Mouse (Mus musculus) gastrocnemius, postnatal 25 days (tissue): ENCODE data around the gene Micall1. TPM values are rescaled to one million over a fixed set of nuclear protein-coding genes. Genes with fewer than 3 reads are reported as not detected.

Source experiments
- DNase-seq: peaks from one replicate; pipeline ENCODE4 v3.0.0; 2022
- total RNA-seq, 2 experiments: library from RNA; stranded (reverse); gene quantifications; 1 replicate in 1 of 2; 2 replicates in 1 of 2; pipeline ENCODE4 v1.2.3; 2021

Gene Micall1
- total RNA-seq, 2 experiments from 2014 or later = 14.0 to 15.0 TPM

DNA sequence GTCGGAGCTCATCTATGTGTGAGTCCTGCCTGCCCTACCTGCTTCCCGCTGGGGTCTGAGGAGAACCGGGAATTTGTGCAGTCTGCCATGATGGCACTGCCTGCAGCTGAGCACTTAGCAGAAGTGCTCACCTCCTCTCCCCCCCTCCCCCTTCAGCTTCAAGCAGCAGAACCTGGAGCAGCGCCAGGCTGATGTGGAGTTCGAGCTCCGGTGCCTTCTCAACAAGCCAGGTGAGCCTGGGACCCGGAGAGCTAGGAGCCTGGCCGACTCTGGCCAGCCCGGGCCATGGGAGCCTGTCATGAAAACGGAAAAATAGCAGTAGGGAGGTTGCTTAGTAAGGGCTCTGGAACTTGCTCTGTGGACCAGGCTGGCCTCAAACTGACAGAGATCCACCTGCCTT, 22.1 kb downstream of the Micall1 start:
- DNase-seq = no peak

DNA sequence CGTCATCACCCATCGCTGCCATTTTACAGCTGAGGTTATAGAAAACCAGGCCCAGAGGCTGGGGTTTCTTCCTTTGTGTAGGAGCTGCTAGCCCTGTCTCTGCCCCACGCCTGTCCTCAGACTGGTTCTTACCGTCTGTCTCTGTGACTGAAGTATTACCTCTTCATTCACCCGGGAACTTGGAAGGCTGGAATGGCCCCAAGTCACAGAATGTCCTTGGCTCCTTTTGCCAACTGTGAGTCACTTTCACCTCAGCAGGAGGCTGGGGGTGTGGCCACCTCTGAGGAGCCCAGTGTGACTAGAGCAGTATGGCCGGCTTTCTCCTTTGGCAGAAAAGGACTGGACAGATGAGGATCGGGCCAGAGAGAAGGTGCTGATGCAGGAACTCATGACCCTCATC, 22.7 kb downstream of the Micall1 start:
- peak; percentile 86 for DNase-seq

DNA sequence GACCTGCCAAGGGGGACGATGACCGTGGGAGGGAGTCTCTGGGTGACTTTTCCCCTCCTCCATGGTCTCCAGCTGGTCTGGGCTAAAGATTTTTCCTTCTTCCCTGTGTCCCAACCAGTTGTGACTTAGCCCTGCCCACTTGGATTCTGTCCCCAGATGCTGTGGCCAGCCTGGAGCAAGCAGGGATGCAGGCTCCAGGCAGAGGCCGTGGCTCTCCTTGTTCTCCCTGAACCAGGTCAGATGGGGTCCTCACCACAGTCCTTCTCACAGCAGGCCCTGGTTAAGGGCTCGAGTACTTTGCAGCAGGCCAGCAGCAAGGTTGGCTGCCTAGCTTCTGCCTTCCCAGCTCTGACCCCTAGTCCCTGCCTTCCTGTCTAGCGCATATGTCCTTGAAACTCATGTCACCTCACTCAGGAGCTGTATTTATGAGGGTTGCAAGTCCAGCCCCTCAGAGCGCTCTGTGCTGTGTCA, 24.5 kb downstream of the Micall1 start:
- DNase-seq = peak; percentile 61

DNA sequence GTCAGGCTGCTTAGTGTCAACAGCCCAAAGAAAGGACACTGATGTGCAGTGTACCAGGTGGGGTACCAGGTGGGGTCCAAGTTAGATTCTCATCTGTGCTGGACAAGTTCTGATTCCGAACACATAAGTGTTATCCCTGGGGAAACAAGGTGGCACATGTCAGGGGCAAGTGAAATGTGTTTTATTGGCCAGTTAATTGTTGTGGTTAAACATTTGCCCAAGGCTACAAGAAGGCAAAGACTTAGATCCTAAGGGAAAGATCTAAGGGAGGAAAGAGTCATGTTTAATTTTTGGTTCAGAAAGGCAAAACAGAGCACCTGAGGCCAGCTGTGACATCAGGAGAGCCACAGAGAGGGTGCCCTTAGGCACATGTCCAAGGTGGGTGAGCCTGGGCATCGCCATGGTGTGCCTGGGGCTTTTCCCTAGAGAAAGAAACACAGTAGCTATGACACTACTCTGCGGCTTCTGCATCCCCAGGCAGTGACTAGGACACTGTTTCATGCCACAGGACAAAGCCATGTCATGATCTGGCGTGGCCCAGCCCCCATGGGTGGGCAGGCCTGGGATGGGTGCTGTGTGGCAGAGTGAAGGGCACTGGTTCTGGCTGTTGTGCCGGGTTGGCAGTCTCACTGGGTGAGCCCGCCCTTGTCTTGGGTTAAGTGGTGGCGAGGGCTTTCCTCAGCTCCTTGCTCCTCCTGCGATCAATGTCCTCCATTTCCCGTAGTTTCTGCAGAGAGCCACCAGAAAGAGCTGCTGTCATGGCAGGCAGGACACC, 26.0 kb downstream of the Micall1 start:
- no peak for DNase-seq

DNA sequence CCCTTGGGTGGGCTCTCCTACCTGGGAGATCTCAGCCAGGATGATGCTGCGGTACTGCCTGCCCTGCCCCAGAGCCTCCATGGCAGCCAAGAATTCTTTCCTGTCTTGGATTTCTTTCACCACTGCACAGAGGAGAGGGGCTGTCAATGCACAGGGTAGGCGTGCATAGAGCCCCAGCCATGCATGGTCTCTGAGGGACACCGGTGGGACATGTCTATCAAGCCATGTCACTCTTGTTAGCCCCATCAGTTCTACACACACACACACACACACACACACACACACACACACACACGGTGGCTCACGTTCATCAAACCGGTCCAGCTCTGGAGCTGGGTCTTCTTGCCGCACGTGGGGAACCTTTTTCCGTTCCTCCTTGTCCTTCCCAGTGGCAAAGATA, 26.6 kb downstream of the Micall1 start:
- no peak for DNase-seq

DNA sequence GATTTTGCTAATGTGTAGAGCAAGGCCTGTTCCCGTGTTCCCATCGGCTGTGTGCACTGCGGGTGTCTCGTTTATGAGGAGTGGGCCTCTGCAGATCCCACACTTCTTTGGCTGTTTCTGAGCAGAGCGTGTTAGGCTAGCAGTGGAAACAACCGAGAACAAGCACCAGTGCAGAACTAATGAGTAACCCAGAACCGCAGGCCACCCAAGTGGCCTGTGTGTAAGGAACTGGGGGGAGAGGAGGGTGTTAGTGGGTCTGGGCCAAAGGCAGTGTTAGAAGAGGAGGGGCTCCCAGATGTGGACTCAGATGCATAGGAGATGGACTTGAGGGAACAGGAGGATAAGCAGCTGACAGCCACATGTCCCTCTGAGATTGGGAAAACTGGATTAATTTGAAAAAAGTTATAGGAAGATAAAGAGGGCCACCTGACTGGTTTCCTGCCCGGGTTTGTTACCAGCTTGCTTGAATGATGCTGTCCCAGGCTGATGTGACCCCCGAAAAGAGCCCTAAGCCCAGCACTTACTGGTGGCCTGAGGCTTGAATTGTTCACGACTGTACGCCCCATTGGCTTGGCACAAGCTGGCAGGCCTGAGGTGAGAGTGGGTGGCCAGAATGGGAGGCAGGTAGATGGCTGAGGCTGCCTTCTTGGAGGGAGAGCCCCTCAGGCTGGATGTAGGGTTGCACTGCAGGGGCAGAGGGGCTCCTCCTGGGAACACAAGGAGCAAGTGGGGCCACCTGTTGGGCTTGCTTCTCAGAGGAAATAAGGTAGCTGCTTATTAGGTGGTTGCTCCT, 27.3 kb downstream of the Micall1 start:
- no peak for DNase-seq

DNA sequence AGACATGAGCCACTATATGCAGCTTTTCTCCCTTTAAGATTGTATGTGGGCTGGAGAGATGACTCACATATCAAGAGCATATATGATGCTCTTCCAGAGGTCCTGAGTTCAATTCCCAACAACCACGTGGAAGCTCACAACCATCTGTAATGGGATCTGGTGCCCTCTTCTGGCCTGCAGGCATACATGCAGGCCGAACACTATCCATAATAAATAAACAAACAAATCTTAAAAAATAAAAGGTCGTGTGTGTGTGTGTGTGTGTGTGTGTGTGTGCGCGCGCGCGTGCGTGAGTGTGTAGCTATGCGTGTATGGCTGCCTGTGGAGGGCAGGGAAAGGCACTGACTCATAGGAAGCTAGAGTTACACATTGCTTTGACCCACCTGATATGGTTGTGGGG, 30.9 kb downstream of the Micall1 start:
- DNase-seq = no peak

DNA sequence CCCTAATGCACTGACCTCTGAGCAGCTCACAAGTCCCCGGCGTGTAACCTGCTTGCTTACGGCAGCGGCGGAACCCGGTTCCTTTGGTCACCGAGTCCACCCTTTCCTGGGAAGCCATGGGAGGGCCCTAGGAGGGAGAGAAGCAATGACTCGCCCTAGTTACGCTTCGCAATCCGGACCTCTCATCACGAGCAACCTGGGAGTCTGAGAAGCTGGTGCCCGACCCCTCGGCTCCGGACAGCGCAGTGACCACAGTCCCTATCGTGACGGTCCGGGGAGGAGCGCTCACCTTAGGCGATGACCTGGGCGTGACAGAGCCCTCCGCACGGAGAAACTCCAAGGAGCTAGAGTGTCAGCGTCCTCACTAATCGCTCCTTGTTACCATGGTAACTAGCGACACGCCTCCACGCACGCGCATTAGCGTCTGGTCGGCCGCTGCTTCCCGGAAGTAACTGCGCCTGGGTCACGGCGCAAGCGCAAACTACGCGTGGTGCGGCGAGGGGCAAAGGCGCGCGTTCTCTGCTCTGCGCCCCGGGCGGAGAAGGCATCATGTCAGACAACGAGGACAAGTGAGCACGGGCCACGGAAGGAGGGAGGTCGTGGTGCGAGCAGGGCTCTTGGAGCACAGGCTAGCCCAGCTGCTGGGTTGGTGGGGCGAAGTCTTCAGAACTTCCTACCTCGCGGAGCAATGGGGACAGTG, 32.3 kb downstream of the Micall1 start, which contains the start of the genes Polr2f and 1700088E04Rik:
TSS of gene Polr2f (plus strand) at position 144 of the 700 bp plus-strand sequence.
TSS of gene 1700088E04Rik (minus strand) at position 388 of the 700 bp plus-strand sequence.
- DNase-seq = peak; percentile 88

DNA sequence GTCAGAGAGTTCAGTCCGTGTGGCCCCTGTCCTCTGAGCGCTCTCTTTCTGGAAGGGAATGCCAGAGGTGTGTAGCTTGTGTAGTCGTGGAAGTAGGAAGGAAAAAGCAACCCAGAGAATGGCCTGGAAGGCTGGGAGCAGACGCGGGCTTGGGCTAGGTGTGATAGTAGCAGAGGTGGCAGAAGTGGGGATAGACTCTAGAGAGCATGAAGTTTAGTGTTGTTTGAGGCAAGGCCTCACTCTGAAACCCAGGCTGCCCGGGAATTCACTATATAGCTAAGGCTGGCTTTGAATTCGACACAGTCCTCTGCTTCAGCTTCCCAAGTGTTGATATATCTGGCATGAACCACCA, 32.8 kb downstream of the Micall1 start:
- DNase-seq = no peak

DNA sequence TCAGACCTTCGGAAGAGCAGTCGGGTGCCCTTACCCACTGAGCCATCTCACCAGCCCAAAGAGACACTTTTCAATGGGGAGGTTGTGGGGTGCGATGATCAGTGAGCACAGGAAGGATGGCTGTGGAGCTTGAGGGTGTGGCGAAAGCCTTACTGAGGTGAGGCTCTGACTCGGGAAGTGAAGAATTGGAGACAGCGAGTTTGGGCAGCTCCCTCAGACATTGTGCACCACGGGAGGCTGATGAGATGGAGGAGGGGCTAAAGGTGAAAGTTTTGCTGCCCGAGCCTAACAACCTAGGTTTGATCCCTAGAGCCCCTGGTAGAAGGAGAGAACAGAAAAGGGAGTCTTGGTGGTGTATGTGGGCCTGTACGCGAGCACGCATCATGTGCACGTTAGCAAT, 34.6 kb downstream of the Micall1 start:
- DNase-seq = no peak

DNA sequence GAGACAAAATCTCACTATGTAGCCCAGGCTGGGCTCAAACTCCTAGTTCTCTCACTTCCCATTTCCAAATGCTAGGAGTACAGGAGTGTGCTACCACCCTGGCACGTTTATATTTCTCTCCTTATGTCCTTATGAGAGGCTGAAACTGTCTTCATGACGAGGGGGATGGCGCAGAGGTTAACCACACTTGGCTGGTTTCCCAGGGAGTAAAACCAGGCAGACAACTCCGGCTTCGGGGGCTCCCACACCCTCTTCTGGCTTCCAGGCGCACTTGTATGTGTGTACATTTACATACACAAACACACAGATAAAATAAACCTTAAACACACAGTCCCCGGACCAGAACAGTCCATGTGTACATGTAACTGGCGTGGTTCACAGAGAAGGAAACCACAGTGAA, 35.3 kb downstream of the Micall1 start:
- DNase-seq = no peak

DNA sequence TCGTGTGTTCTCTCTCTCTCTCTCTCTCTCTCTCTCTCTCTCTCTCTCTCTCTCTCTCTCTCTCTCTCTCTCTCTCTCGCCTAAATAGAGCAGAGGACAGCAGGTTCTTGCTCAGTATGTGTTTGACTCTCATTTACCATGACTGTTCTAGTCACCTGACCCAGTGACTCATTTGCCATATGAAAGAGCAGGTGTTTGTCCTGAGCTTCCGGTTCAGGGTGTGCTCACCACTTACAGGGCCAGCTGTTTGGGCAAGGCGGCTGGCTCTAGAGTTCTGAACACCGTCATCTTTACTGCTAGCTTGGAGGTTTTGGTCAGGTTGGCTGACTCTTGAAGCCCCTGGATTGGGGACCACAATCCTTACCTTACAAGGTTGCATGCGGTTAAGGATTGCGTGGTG, 36.8 kb downstream of the Micall1 start:
- no peak for DNase-seq

DNA sequence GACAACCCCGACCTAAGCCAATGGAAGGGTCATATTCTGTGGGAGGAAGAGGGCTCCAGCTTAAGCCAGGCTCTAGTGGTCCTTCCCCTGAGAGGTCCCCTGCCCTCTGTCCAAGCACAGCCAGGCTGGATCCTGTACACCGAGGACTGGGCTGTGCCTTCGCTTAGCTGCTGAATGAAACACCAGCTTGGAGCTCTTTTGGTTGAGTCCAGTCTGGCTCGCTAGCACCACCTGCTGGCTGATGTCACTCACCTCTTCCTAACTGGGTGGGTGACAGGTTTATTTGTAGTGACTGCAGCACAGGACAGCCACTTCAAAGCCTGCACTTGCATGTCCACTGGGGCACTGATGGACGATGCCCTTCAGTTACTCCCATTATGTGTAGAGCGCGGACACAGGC, 39.8 kb downstream of the Micall1 start:
- DNase-seq = peak; percentile 59

DNA sequence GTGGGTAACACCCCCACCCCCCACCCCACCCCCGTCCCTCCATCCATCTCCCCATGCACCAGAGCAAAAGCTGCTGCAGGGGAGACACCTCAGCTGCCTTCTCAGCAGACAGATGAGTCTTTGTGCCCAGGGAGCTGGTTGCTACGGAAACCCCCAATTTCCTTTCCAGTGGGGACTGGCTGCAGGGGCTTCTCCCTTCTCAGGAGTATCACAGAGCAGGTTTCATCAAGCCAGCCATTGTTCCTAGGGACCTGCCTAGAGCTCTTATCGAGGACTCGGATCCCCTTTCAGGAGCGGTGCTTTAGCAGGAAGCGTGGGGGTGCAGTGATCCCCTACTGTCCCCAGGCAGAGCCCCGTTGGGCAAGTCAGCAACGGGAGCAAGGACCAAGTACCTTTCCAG, 43.2 kb downstream of the Micall1 start:
- DNase-seq = no peak

DNA sequence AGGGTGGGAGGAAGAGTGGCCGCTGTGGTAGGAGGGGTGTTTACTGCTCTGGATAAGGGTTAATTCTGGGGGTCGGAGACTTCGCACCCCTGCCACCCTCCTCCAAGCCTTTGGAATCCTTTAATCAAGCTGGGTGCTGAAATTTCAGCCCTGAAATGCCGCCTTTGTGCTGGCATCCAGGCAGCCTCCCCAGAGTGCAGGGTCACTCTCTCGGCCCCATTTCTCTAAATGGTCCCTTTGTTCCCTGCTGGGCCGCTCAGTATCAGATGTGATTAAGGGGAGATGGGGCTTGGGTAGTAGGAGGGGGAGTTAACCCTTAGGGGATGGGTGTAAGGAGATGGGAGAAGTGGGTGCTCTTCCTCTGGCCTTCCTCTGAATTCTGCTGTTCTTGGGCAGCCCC, 44.0 kb downstream of the Micall1 start:
- DNase-seq = no peak

DNA sequence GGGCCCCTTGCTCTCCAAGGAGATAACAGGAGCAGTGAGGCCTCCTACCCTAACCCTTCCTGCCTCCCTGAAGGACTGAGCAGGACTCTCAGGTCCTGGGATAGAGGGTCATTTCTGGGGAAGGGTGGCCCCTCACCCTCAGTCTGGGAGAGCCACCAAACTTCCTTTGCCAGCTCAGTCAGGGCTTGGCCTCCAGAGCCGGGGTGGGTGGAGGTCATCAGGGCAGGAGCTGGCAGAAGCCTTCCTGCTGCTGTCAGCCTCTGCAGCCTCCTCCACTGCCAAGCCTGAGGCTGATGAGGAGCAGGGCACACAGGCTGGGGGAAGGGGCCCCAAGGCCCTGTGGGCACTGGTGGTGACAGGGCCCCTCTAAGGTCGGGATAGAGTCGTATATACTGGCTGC, 46.9 kb downstream of the Micall1 start:
- DNase-seq = no peak

DNA sequence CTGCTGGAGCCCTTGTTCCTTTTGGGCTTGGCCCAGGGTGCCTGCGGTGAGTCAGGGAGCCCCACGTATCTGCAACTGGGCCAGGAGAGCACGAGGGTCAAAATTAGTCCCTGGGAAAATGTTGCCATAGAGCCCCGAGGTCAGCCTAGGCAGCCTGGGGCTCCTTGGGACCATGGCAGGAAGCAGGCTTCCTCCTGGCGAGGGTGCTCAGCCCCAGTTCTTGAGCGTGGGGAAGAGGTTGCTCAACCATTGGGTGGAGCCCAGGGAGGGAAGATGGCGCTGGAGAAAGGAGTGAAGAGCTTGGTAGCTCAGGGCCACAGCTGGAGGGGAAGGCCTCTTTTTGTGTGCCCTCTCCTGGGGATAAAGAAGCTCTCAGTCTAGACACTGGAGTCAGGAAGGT, 53.6 kb downstream of the Micall1 start:
- DNase-seq = no peak

DNA sequence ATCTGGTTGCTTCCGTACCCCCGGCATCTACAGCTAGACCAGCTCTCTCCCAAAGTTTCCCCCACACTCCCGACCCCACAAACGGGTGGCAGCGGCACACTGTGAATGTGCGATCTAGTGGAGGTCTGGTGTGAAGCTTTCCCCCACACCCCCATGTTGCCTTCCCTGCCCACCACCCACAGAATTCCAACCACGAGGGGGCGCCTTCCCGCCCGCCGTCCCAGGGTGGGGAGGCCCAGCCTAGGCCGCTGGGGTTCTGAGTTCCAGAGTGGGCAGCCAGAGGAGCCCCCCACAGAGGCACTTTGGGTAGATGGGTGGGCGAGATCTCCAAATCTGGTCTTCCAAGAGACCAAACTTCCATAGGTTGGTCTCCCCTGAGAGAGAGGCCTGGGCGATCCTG, 54.1 kb downstream of the Micall1 start:
- no peak for DNase-seq

DNA sequence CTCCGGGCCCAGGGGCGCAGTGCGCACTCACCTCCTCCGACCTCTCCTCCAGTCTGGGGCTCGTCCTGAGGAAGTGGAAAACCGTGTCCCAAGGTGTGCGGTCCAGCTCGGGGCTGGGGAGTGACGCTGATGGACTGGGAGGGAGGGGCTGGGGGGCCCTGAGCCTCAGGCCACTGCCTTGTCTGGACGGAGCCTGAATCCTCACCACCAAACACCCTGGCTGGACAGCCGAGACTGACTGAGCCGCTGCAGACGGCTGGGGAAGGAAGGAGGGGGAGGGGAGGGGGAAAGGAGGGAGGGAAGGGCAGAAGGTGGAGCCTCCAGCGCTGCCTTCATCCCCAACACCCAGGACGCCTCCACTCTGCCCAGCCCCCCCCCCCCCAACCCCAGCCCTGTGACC, 55.6 kb downstream of the Micall1 start:
- DNase-seq = no peak

DNA sequence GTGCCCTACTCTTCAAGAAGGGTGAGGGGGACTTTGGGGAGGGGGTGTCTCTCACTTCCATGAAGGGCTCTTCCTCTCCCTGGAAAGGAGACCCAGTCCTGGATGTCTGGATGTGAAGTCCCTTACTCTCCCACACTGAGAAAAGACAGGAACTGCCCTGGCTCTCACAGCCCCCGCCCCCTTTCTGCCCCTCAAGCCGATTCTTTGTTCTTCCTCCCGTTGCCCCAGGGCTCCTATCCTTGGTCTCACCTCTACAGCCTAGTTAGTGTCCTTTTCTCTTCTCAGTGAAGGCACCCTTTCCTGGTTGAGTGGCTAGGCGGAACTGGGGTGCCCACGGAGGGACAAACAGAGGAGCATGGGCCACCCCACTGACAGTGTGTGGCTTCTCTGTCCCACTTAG, 56.4 kb downstream of the Micall1 start, which contains the start of gene Sox10:
TSS of gene Sox10 (minus strand) at position 101 of the 400 bp plus-strand sequence.
- DNase-seq = no peak

DNA sequence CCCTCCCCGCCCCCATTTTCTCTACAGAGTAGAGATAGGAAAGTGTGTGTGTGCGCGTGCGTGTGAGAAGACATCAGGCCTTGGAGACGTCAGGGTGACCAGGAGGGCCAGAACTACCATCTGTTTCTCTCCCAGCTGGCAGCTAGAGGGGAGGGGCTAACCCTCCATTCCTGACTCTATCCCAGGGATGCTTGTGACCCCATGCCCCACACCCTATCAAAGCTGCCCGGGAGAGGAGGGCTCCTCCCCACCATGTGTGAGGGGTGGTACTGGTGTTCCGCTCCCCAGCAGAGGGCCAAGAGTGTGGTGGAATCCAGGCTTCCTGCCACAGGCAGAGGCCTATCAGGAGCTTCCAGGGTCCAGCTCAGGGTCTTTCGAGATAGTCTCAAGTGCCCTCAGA, 58.0 kb downstream of the Micall1 start:
- peak; percentile 4 for DNase-seq

DNA sequence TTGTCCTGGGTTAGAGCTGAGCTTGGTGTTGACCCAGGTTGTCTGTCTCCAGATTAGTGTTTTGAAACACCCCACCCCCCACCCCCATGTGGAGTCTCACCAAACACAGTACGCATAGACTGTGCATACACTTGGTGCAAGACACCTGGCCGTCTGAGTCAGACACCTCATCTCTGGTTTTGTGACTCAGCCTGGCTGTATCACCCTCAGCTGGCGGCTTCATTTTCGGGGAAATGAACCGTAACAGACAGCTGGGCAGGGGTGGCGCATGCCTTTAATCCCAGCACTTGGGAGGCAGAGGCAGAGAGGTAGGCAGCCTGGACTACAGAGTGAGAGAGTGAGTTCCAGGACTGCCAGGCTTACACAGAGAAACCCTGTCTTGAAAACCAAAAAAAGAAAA, 68.2 kb downstream of the Micall1 start:
- no peak for DNase-seq

DNA sequence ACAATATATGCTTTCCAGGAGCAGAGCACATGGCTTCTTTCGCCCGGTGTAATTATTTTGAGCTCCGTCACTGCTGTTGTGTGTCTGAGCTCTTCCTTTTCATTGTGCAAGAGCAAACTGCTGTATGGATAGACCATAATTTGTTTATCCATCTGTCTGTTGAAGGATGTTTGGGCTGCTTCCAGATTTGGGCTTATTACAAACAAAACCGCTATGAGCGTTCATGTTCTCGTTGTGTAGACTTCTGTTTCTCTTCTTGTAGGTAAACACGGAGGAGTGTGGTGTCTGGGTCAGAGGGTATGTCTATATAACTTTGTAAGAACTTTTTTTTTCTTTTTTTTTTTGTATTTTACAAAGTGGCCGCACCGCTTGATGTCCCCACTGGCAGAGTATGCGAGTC, 76.5 kb downstream of the Micall1 start:
- DNase-seq = no peak
